Mouse (Mus musculus): ENCODE results near the gene Defb43. TPM values are rescaled to one million over a fixed set of nuclear protein-coding genes. Genes with fewer than 3 reads are reported as not detected.

The Defb43 gene
- not detected for total RNA-seq (2018; cell fraction: chromatin; rRNA removed)
- total RNA-seq (2018; cell fraction: cytosol; rRNA removed), result not detected
- not detected for total RNA-seq (2018; cell fraction: nucleus; rRNA removed)
- polyA plus RNA-seq (2018), result not detected in 3 replicates

DNA sequence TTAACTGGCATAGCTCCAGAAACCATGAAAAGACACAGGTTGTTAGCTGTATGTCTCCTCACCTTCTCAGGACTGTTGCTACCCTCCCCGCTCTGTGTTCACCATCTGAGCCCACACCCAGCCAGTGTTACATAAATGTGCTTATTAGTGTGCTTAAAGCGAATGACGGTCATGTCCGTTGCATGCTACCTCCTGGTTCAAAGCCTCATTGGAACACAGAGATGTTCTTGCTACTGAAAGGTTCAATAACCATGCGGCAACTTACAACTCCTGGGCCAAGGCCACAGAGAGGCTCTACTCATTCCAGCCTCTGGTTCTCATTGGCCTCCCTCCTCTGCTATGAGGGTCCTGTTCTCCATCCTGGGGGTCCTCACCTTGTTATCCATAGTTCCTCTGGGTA, at the start of gene Defb43:
Gene Defb43, plus strand, starts transcription at position 301 of the 400 bp plus-strand sequence.
- H3K27ac ChIP-seq, result no peak within 1 kb of the TSS
- WGBS (ENCODE audit: missing documents), result 95% methylated on average over 5 of the region's 5 CpGs
- no peaks in the 10 kb centered on the region for H3K79me2 ChIP-seq (ENCODE audit: inconsistent target)
- H3K36me3 ChIP-seq (ENCODE audit: inconsistent target), result no peaks in the 10 kb centered on the region
- H3K4me3 ChIP-seq (ENCODE audit: inconsistent target), result no peak within 1 kb of the TSS

GRCm38 (mm10) chr14:62963632-62964031, 47.9 kb upstream of the Defb43 start:
- no peak overlapping the region for H3K4me3 ChIP-seq (ENCODE audit: inconsistent target)
- WGBS (ENCODE audit: missing documents), result 63% methylated on average over 2 of the region's 4 CpGs
- H3K27ac ChIP-seq, result no peak overlapping the region
- H3K36me3 ChIP-seq (ENCODE audit: inconsistent target), result peaks cover 17% of the 10 kb centered on the region
- H3K79me2 ChIP-seq (ENCODE audit: inconsistent target), result no peaks in the 10 kb centered on the region

GRCm38 (mm10) chr14:62965342-62965741, 46.2 kb upstream of the Defb43 start:
- Histone ChIP-seq H3K79me2 (ENCODE audit: inconsistent target) (no peaks in the 10 kb centered on the region), H3K27ac (no peak overlapping the region), H3K36me3 (ENCODE audit: inconsistent target) (peaks cover 12% of the 10 kb centered on the region), H3K4me3 (ENCODE audit: inconsistent target) (no peak overlapping the region)
- 82% methylated on average over 5 of the region's 5 CpGs for WGBS (ENCODE audit: missing documents)

DNA sequence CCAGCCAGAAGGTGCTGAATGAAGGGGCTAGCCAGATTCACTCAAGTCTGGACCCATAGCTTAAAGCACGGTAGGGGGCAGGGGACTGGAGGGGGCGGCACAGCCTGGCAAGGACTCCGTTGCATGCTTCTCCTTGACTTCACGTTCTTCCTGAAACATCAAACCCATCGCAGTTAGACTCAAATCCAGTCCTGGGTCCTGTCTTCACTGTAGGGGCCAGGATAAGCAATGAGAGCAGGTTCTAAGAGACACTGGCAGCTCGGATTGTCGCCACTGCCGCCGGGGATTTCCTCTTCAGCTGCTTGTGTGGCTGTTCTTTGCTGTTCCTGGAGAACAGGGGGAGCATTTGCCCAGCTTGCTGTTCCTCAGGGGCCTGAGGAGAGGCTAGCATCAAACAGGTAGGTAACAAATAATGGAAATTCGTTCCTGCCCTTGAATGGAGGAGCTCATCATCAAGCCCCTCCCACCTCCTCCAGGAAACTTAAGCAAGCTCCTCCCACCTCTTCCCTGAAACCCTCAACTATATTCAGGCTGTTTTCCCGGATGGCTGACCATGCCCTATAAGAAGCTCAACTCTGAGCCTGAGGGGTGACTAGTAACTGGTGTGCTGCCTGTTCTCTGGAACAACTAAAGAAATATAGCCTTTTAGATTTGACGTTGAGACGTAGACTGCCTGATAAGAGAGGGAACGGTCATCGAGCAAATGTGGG, 45.6 kb upstream of the Defb43 start:
- 41% methylated on average over 15 of the region's 15 CpGs for WGBS (ENCODE audit: missing documents)
- Histone ChIP-seq H3K4me3 (ENCODE audit: inconsistent target) (no peak overlapping the region), H3K27ac (no peak overlapping the region), H3K79me2 (ENCODE audit: inconsistent target) (no peaks in the 10 kb centered on the region), H3K36me3 (ENCODE audit: inconsistent target) (peaks cover 7% of the 10 kb centered on the region)

- Histone ChIP-seq H3K36me3 (ENCODE audit: inconsistent target) (no peaks in the 10 kb centered on the region), H3K27ac (no peak overlapping the region), H3K4me3 (ENCODE audit: inconsistent target) (no peak overlapping the region), H3K79me2 (ENCODE audit: inconsistent target) (no peaks in the 10 kb centered on the region)
- 30% methylated on average over 3 of the region's 5 CpGs for WGBS (ENCODE audit: missing documents)
These were observed 36.5 kb upstream of the Defb43 start for GRCm38 (mm10) chr14:62975046-62975445.

DNA sequence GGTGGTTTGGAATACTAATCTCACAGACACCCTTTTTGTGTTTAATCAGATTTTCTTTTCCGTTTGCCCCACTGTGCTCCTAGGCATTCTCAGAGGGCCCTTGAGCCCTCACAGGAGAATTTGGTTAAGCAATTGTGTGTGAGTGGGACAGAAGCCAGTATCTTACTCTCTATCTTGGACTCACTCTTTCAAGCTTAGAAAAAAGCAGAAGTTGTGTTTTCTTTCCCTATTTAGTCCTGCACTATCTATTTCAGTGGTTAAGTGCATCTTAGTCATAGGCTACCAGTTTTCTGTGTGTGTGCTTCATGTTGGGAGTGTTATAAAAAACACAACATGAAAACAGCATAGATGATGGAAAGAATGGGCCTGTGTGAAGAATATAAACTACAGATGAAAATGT, 31.8 kb upstream of the Defb43 start:
- Histone ChIP-seq H3K4me3 (ENCODE audit: inconsistent target) (no peak overlapping the region), H3K79me2 (ENCODE audit: inconsistent target) (no peaks in the 10 kb centered on the region), H3K27ac (no peak overlapping the region), H3K36me3 (ENCODE audit: inconsistent target) (no peaks in the 10 kb centered on the region)
- WGBS (ENCODE audit: missing documents), result 10% methylated on average over 1 of the region's 1 CpGs

- 89% methylated on average over 1 of the region's 1 CpGs for WGBS (ENCODE audit: missing documents)
- no peaks in the 10 kb centered on the region for H3K79me2 ChIP-seq (ENCODE audit: inconsistent target)
These were observed 27.2 kb upstream of the Defb43 start, which contains the start of gene Defb48 for GRCm38 (mm10) chr14:62984410-62984809. TSS of gene Defb48 (minus strand) at chr14:62984510.

DNA sequence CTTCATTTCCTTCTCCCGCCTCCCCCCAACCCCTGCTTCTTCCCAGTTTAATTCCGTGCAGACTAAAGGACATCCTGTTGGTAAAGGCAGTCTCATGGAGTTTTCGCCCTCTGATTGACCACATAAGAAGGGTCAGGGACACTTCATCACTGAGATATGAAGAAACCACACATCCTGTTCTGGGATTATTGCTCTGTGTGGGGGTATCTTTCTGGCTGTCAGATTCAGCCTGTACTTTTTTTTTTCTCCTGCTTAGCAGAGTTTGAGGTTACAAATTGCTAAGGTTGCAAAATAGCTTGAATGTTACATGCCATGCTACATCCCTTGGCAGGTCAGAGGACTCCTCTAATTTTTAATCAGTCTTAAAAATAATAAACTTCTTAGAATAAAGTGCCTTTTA, 20.3 kb upstream of the Defb43 start:
- Histone ChIP-seq H3K79me2 (ENCODE audit: inconsistent target) (no peaks in the 10 kb centered on the region), H3K36me3 (ENCODE audit: inconsistent target) (no peaks in the 10 kb centered on the region), H3K27ac (no peak overlapping the region), H3K4me3 (ENCODE audit: inconsistent target) (no peak overlapping the region)
- 32% methylated on average over 3 of the region's 3 CpGs for WGBS (ENCODE audit: missing documents)

More at GRCm38 (mm10) chr14:62984410-62984809, 27.2 kb upstream of the Defb43 start, which contains the start of gene Defb48:
- no peak within 1 kb of the TSS for H3K4me3 ChIP-seq (ENCODE audit: inconsistent target)
- H3K27ac ChIP-seq, result no peak within 1 kb of the TSS
- no peaks in the 10 kb centered on the region for H3K36me3 ChIP-seq (ENCODE audit: inconsistent target)

DNA sequence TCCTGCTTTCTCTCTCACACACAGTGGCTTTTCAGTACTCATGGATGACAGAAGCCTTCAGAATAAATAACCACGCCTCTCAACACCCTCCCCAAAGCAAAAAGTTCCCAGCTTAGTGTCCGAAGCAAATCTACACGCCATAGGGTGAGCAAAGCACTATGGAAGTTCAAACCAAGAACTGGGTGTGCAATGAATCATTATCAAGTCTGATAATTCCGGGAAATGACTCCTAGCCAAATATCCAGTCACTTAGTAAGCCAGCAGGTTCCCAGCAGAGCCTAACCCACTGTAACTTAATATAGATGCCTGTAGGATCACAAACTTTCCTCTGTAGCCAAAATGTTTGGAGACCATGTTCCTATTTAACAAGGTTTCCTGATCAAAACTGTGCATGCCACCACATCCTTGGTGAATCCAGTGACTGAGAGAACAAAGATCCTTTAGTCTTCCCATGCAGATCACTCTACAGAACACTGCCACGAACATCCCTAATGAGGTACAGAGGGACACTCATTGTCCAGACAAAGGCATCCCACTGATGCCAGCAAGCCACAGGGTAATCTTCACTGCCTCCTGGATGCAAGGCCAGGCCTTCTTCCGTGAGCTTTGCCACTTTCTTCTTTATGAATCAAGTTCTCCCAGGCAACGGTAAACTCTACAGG, 19.6 kb upstream of the Defb43 start:
- 95% methylated on average over 7 of the region's 7 CpGs for WGBS (ENCODE audit: missing documents)
- Histone ChIP-seq H3K27ac (no peak overlapping the region), H3K36me3 (ENCODE audit: inconsistent target) (no peaks in the 10 kb centered on the region), H3K79me2 (ENCODE audit: inconsistent target) (no peaks in the 10 kb centered on the region), H3K4me3 (ENCODE audit: inconsistent target) (no peak overlapping the region)

GRCm38 (mm10) chr14:62997777-62998176, 13.8 kb upstream of the Defb43 start, which contains the start of gene Defb47:
TSS of gene Defb47 (plus strand) at chr14:62998077.
- no peaks in the 10 kb centered on the region for H3K36me3 ChIP-seq (ENCODE audit: inconsistent target)
- H3K27ac ChIP-seq, result no peak within 1 kb of the TSS
- 34% methylated on average over 8 of the region's 8 CpGs for WGBS (ENCODE audit: missing documents)
- H3K4me3 ChIP-seq (ENCODE audit: inconsistent target), result no peak within 1 kb of the TSS
- no peaks in the 10 kb centered on the region for H3K79me2 ChIP-seq (ENCODE audit: inconsistent target)

DNA sequence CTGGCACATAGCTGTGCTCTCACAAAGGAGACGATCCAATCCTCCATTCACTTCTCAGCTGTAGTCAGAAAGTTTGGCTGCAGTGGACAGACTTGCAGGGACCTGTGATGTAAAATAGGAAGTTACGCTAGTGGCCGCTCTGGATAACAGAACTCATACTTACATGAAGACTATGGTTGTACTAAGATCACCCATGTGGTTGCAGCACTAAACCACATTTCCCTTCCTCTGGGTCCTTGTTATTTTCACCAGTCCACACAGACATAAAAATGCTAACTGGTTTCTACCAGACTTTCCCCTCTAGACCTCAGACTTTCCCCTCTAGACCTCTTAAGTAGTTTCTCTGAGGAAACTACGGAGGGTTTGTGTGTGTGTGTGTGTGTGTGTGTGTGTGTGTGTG, 12.6 kb upstream of the Defb43 start:
- no peaks in the 10 kb centered on the region for H3K36me3 ChIP-seq (ENCODE audit: inconsistent target)
- no peak overlapping the region for H3K27ac ChIP-seq
- no peak overlapping the region for H3K4me3 ChIP-seq (ENCODE audit: inconsistent target)
- no peaks in the 10 kb centered on the region for H3K79me2 ChIP-seq (ENCODE audit: inconsistent target)
- WGBS (ENCODE audit: missing documents), result 15% methylated on average over 4 of the region's 4 CpGs

DNA sequence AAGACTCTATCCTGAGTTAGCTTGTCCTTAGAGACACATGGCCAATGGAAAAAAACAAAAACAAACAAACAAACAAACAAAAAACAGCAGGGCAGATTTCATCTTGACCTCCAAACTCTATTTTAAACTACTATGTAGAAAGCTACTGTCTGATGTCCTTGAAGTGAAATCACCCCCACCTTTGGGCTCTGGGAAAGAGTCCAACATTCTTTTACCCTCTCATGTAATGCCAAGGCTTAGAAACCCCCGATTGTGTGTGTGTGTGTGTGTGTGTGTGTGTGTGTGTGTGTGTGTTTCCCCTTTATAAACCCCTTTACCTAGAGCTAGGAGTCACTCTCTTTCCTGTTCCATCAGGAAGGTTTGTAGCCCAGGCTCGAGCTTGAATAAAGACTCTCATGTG, 9.0 kb upstream of the Defb43 start:
- 51% methylated on average over 2 of the region's 2 CpGs for WGBS (ENCODE audit: missing documents)

DNA sequence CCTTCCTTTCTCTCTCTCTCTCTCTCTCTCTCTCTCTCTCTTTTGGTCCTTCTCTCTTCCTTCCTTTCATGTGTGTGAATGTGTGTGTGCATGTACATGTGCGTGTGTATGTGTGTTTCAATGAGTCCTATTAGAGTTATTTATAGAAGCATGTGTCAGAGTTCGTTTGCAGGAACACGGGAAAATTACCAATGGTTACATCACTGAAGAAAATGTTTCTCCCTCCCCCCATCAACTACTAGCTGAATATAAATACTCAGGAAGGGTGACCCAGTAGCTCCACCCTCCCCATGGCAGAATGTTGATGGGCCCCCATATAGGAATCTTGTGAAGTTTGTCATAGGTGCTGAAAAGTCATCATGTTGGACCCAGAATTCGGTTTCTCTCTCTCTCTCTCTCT, 1.5 kb downstream of the Defb43 start:
- H3K79me2 ChIP-seq (ENCODE audit: inconsistent target), result no peaks in the 10 kb centered on the region
- H3K4me3 ChIP-seq (ENCODE audit: inconsistent target), result no peak overlapping the region
- no peak overlapping the region for H3K27ac ChIP-seq
- WGBS (ENCODE audit: missing documents), result 61% methylated on average over 3 of the region's 4 CpGs
- H3K36me3 ChIP-seq (ENCODE audit: inconsistent target), result no peaks in the 10 kb centered on the region

More for the DNA sequence above, 9.0 kb upstream of the Defb43 start:
- Histone ChIP-seq H3K36me3 (ENCODE audit: inconsistent target) (no peaks in the 10 kb centered on the region), H3K27ac (no peak overlapping the region), H3K4me3 (ENCODE audit: inconsistent target) (no peak overlapping the region), H3K79me2 (ENCODE audit: inconsistent target) (no peaks in the 10 kb centered on the region)

DNA sequence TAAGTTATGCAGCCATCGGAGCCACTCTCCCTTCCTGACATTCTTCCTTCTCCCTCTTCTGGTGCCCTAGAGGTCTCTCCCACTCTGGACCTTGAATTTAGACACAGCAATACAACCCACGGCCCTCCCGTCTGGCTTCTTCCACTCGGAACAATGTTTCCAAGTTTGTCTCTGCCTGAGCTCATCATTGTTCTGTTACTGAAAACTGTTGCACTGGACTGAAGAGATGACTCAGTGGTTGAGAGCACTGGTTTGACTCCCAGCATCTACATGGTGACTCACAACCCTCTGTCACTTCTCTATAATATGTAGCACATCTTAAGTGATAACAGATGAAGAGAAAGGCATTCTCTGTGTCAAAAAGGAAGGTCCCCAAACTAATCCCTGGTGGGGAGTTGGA, 3.1 kb downstream of the Defb43 start:
- Histone ChIP-seq H3K27ac (no peak overlapping the region), H3K4me3 (ENCODE audit: inconsistent target) (no peak overlapping the region), H3K79me2 (ENCODE audit: inconsistent target) (no peaks in the 10 kb centered on the region), H3K36me3 (ENCODE audit: inconsistent target) (no peaks in the 10 kb centered on the region)
- 92% methylated on average over 4 of the region's 4 CpGs for WGBS (ENCODE audit: missing documents)

- Histone ChIP-seq H3K79me2 (ENCODE audit: inconsistent target) (no peaks in the 10 kb centered on the region), H3K27ac (no peak overlapping the region), H3K4me3 (ENCODE audit: inconsistent target) (no peak overlapping the region), H3K36me3 (ENCODE audit: inconsistent target) (no peaks in the 10 kb centered on the region)
- WGBS (ENCODE audit: missing documents), result 44% methylated on average over 6 of the region's 6 CpGs
These were observed 9.1 kb downstream of the Defb43 start for GRCm38 (mm10) chr14:63020524-63021156.
